Mouse (Mus musculus) embryo, embryonic 9.5 days (tissue): ENCODE data around the gene Stac.

ENCODE experiments used
- DNase-seq: peaks from one replicate; pipeline ENCODE4 v3.0.0-alpha.2; 2017; ENCODE audit errors: extremely low spot score

Gene Stac

DNA sequence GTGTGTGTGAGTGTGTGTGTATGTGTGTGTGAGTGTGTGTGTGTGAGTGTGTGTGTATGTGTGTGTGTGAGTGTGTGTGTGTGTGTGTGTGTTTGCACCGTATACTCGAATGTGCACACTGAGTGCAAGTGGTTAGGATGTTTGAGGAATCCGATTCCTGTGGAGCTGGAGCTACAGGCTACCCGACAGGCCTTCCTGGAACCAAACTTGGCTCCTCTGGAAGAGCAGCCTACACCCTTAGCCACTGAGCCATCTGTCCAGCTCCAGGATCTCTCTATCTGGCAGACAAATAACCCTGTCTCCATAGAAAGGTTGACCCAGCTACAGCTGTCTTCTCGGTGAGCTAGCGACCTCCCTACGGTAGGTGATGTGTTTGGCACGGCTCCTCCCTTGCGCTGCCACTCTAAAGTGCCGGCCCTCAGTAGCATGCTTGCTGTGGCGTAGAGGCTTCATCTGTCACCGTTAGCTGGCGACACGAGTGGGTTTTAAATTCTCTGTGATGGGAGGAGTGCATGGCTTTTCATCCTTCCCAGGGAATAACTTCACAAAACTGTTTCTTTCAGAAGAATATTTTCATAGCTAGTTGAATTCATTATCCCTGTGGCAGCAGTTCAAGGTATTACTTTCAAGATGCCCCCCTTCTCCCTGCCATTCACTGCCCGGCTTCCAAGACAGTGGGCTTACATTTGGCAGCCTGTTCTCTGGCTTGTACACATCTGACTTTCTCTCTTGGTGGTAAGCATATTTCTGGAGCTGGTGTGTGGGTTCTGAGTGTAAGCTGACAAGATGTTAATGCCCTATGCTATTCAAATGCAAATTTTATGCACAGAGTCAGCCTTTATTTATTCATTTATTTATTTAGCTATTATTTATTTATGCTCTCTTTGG is 175.3 kb downstream of the Stac start:
- no peak for DNase-seq
